Mouse (Mus musculus) forebrain, embryonic 13.5 days (tissue): Measurements from ENCODE around the gene Selenop. TPM values are rescaled to one million over a fixed set of nuclear protein-coding genes. Genes with fewer than 3 reads are reported as not detected.
"Not testable (repeated sequence)": the region's sequence is repeated elsewhere in the genome, so short reads cannot be mapped to it uniquely, and the experiment has no call there.

ENCODE experiments used
- ATAC-seq: fragments of 200-750 bp; cut with Nextera tagmentation; 2 replicates; pipeline ENCODE4 v1.8.0; 2017
- H3K27ac ChIP-seq: fragments of 300-500 bp; sonication (generic); 2 replicates; pipeline ENCODE4 v1.5.1; 2015; ENCODE audit warnings: inconsistent platforms, mild to moderate bottlenecking, moderate library complexity
- H3K27me3 ChIP-seq: fragments of 300-500 bp; sonication (generic); 2 replicates; pipeline ENCODE4 v1.6.1; 2015; ENCODE audit warnings: mild to moderate bottlenecking, inconsistent platforms
- H3K36me3 ChIP-seq: fragments of 300-500 bp; sonication (generic); 2 replicates; pipeline ENCODE4 v1.6.1; 2015; ENCODE audit warnings: mild to moderate bottlenecking, inconsistent platforms; ENCODE audit not compliant: poor library complexity, severe bottlenecking
- H3K4me1 ChIP-seq: fragments of 300-500 bp; sonication (generic); 2 replicates; pipeline ENCODE4 v1.6.1; 2015; ENCODE audit warnings: inconsistent platforms
- H3K4me2 ChIP-seq: fragments of 300-500 bp; sonication (generic); 2 replicates; pipeline ENCODE4 v1.6.1; 2015; ENCODE audit warnings: inconsistent platforms, mild to moderate bottlenecking, moderate library complexity
- H3K4me3 ChIP-seq: fragments of 300-500 bp; sonication (generic); 2 replicates; pipeline ENCODE4 v1.5.1; 2015; ENCODE audit warnings: mild to moderate bottlenecking, inconsistent platforms
- H3K9ac ChIP-seq: fragments of 300-500 bp; sonication (generic); 2 replicates; pipeline ENCODE4 v1.6.1; 2015; ENCODE audit warnings: mild to moderate bottlenecking, inconsistent platforms
- H3K9me3 ChIP-seq: fragments of 300-500 bp; sonication (generic); replicated peaks from 2 replicates; pipeline ENCODE4 v1.6.1; 2016; ENCODE audit warnings: inconsistent platforms
- WGBS: fragments of 180-500 bp; shearing (Covaris S2); methylation state at CpG from one replicate; pipeline ENCODE4 v1.1.7; 2015; 5-methylcytosine and 5-hydroxymethylcytosine counted together
- polyA plus RNA-seq: library from polyadenylated mRNA; unstranded; fragments of >200 nt; fragmentation: Nextera tagmentation; extraction: Ambion mirVana; gene quantifications from 2 replicates; pipeline ENCODE4 v1.2.1, GENCODE M21; 2015

The Selenop gene
- 39.7 and 46.8 TPM in 2 replicates for polyA plus RNA-seq

GRCm38 (mm10) chr15:3268247-3268646 lies at the start of gene Selenop:
TSS of gene Selenop (plus strand) at chr15:3268547.
- no peak for ATAC-seq
- Histone ChIP-seq H3K9ac (no peak within 1 kb of the TSS), H3K4me1 (peaks cover 6% of the 10 kb centered on the region; the same call in 1 of the 2 replicates), H3K36me3 (no peaks in the 10 kb centered on the region), H3K9me3 (no peaks in the 10 kb centered on the region), H3K27me3 (no peaks in the 10 kb centered on the region), H3K4me3 (no peak within 1 kb of the TSS), H3K27ac (no peak within 1 kb of the TSS), H3K4me2 (no peak within 1 kb of the TSS)
- 73% methylated on average over 6 of the region's 6 CpGs for WGBS

- WGBS: 92% methylated on average over 4 of the region's 4 CpGs
- not testable (repeated sequence) for H3K36me3 ChIP-seq, H3K9ac ChIP-seq, H3K9me3 ChIP-seq, ATAC-seq, H3K4me3 ChIP-seq, H3K4me2 ChIP-seq, H3K27ac ChIP-seq, H3K27me3 ChIP-seq, H3K4me1 ChIP-seq
Observed at GRCm38 (mm10) chr15:3218668-3219067, 49.7 kb upstream of the Selenop start.

DNA sequence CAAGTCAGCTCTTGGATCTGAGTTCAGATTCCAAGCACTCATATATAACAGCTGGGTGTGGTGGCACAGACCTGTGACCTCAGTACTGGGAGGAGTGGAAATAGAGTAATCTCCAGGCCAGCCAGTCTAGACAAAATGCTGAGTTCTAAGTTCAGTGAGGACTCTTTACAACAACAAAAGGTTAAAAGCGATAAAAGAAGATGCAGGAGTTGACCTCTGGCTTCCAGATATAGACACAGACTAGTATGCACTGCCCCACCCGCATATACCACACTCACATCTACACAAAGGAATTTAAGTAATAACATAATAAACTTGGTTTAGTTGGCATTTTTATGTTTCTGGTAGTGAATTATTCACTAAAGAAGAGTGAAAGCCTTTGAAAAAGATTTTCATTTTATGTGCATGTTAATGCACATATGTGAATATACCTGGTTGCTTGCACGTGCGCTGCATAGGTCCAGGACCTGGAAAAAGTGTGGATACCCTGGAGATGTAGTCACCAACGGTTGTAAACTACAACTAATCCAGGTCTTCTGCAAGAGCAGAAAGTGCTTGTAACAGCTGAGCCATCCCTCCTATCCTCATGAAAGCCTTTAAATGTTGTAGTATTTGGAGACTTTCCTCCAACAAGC lies 45.4 kb upstream of the Selenop start:
- Histone ChIP-seq H3K4me1 (no peaks in the 10 kb centered on the region), H3K36me3 (no peaks in the 10 kb centered on the region), H3K27me3 (no peaks in the 10 kb centered on the region), H3K27ac (no peak overlapping the region), H3K4me3 (no peak overlapping the region), H3K4me2 (no peak overlapping the region), H3K9ac (no peak overlapping the region), H3K9me3 (no peaks in the 10 kb centered on the region)
- 89% methylated on average over 5 of the region's 5 CpGs for WGBS
- no peak for ATAC-seq

- H3K36me3 ChIP-seq: no peaks in the 10 kb centered on the region
- ATAC-seq: no peak
Observed at GRCm38 (mm10) chr15:3226573-3226972, 41.8 kb upstream of the Selenop start.

GRCm38 (mm10) chr15:3228185-3228584 lies 40.2 kb upstream of the Selenop start:
- no peaks in the 10 kb centered on the region for H3K27me3 ChIP-seq
- no peak overlapping the region for H3K9ac ChIP-seq
- ATAC-seq: no peak
- H3K4me2 ChIP-seq: no peak overlapping the region
- no peak overlapping the region for H3K27ac ChIP-seq
- WGBS: 61% methylated on average over 2 of the region's 2 CpGs
- no peaks in the 10 kb centered on the region for H3K4me1 ChIP-seq
- no peaks in the 10 kb centered on the region for H3K36me3 ChIP-seq
- H3K9me3 ChIP-seq: no peaks in the 10 kb centered on the region
- H3K4me3 ChIP-seq: no peak overlapping the region

More at GRCm38 (mm10) chr15:3226573-3226972, 41.8 kb upstream of the Selenop start:
- H3K4me3 ChIP-seq: no peak overlapping the region
- H3K9ac ChIP-seq: no peak overlapping the region
- no peaks in the 10 kb centered on the region for H3K27me3 ChIP-seq
- no peak overlapping the region for H3K27ac ChIP-seq
- H3K9me3 ChIP-seq: no peaks in the 10 kb centered on the region
- 82% methylated on average over 3 of the region's 3 CpGs for WGBS
- no peak overlapping the region for H3K4me2 ChIP-seq
- no peaks in the 10 kb centered on the region for H3K4me1 ChIP-seq

DNA sequence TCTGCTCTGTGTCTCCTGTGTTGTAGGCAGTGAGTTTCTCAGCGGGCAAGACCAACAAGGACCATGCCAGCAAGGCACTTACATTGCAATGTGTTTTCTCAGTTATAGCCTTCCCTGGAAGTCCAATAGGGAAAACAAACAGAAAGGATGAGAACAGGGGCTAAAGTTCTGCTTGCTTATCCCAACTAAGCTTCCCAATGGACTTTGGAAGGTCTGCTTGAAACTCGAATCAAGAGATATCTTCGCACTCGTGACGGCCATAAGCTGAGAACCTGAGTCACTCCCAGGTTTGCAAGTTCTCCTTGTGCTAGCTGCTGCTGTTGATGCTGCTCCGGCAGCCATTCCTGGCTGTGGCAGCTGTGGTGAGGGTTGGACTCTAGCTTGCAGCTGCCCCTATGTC lies 39.4 kb upstream of the Selenop start:
- no peaks in the 10 kb centered on the region for H3K27me3 ChIP-seq
- no peak overlapping the region for H3K4me2 ChIP-seq
- no peaks in the 10 kb centered on the region for H3K9me3 ChIP-seq
- no peak for ATAC-seq
- no peaks in the 10 kb centered on the region for H3K36me3 ChIP-seq
- H3K27ac ChIP-seq: no peak overlapping the region
- H3K4me3 ChIP-seq: no peak overlapping the region
- 90% methylated on average over 6 of the region's 6 CpGs for WGBS
- H3K9ac ChIP-seq: no peak overlapping the region
- H3K4me1 ChIP-seq: no peaks in the 10 kb centered on the region

GRCm38 (mm10) chr15:3231004-3231403 lies 37.3 kb upstream of the Selenop start:
- no peak overlapping the region for H3K9ac ChIP-seq
- no peak overlapping the region for H3K4me3 ChIP-seq
- no peak for ATAC-seq
- WGBS: 92% methylated on average over 4 of the region's 4 CpGs
- no peak overlapping the region for H3K27ac ChIP-seq
- no peaks in the 10 kb centered on the region for H3K4me1 ChIP-seq
- H3K27me3 ChIP-seq: no peaks in the 10 kb centered on the region
- H3K9me3 ChIP-seq: no peaks in the 10 kb centered on the region
- H3K4me2 ChIP-seq: no peak overlapping the region
- H3K36me3 ChIP-seq: no peaks in the 10 kb centered on the region

GRCm38 (mm10) chr15:3232168-3232835 lies 36.0 kb upstream of the Selenop start:
- H3K4me2 ChIP-seq: no peak overlapping the region
- H3K9me3 ChIP-seq: no peaks in the 10 kb centered on the region
- no peak overlapping the region for H3K9ac ChIP-seq
- no peaks in the 10 kb centered on the region for H3K36me3 ChIP-seq
- no peak overlapping the region for H3K27ac ChIP-seq
- H3K4me3 ChIP-seq: no peak overlapping the region
- no peak for ATAC-seq
- H3K4me1 ChIP-seq: no peaks in the 10 kb centered on the region
- H3K27me3 ChIP-seq: no peaks in the 10 kb centered on the region
- WGBS: 40% methylated on average over 9 of the region's 9 CpGs

- H3K4me1 ChIP-seq: no peaks in the 10 kb centered on the region
- no peaks in the 10 kb centered on the region for H3K27me3 ChIP-seq
- H3K36me3 ChIP-seq: no peaks in the 10 kb centered on the region
- no peaks in the 10 kb centered on the region for H3K9me3 ChIP-seq
- H3K4me2 ChIP-seq: no peak overlapping the region
- 88% methylated on average over 3 of the region's 3 CpGs for WGBS
- no peak overlapping the region for H3K27ac ChIP-seq
- H3K4me3 ChIP-seq: no peak overlapping the region
- no peak overlapping the region for H3K9ac ChIP-seq
- no peak for ATAC-seq
Observed at GRCm38 (mm10) chr15:3233837-3234551, 34.4 kb upstream of the Selenop start.

GRCm38 (mm10) chr15:3236338-3236737 lies 32.0 kb upstream of the Selenop start:
- H3K27me3 ChIP-seq: no peaks in the 10 kb centered on the region
- no peak overlapping the region for H3K4me3 ChIP-seq
- H3K4me2 ChIP-seq: no peak overlapping the region
- no peak overlapping the region for H3K9ac ChIP-seq
- no peaks in the 10 kb centered on the region for H3K9me3 ChIP-seq
- 86% methylated on average over 2 of the region's 2 CpGs for WGBS
- no peaks in the 10 kb centered on the region for H3K4me1 ChIP-seq
- no peak for ATAC-seq
- H3K27ac ChIP-seq: no peak overlapping the region
- no peaks in the 10 kb centered on the region for H3K36me3 ChIP-seq

DNA sequence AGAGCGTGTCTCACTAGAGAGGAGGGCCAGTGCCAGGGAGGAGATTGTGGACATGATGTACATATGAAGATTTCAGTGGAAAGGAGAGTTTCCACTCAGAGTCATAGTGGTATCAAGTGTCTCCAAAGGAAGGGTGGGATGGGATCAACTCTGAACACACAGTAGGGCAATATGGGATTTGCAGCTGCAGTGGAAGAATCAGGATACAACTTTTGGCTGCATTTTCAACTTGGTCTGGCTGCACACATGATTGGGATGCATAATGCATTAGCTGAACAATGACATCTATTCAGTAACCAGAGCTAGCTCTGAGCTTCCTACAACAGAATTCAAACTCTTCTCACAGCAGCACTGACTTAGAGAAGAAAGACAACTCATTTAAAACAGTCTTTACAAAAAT lies 30.4 kb upstream of the Selenop start:
- Histone ChIP-seq H3K4me2 (no peak overlapping the region), H3K27me3 (no peaks in the 10 kb centered on the region), H3K27ac (no peak overlapping the region), H3K9me3 (no peaks in the 10 kb centered on the region), H3K36me3 (no peaks in the 10 kb centered on the region), H3K9ac (no peak overlapping the region), H3K4me3 (no peak overlapping the region), H3K4me1 (no peaks in the 10 kb centered on the region)
- ATAC-seq: no peak
- 83% methylated on average over 1 of the region's 1 CpGs for WGBS

DNA sequence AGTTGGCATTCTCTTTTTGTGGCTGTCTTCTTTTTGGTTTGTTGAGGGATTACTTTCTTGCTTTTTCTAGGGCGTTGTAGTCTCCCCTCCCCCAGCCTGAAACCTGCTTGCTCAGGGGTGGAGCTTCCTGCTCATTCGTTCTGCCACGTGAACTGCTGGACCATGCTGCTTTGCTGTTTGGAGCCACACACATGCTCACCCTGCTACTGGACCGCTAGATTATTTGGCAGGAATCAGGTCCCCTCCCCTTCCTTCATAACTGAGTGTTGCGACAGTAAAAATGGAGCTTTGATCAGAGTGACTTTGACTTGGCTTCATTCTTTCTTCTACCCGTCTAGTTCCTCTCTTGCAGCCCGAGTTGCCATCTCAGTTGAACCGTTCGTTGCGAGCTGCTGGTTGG lies 23.3 kb upstream of the Selenop start:
- ATAC-seq, H3K36me3 ChIP-seq, H3K9me3 ChIP-seq, H3K4me2 ChIP-seq, H3K27ac ChIP-seq, H3K9ac ChIP-seq, H3K4me1 ChIP-seq, H3K4me3 ChIP-seq, H3K27me3 ChIP-seq: not testable (repeated sequence)
- WGBS: 87% methylated on average over 10 of the region's 10 CpGs
